Mouse (Mus musculus) forebrain, postnatal 0 days (tissue): ENCODE results near the gene Map1s. TPM values are rescaled to one million over a fixed set of nuclear protein-coding genes. Genes with fewer than 3 reads are reported as not detected.
A peak's percentile ranks its signal among the peaks of the same experiment; 100 is the strongest.

ENCODE experiments used
- ATAC-seq: fragments of 200-750 bp; cut with Nextera tagmentation; 2 replicates; pipeline ENCODE4 v1.8.0; 2017; ENCODE audit warnings: mild to moderate bottlenecking, moderate library complexity
- DNase-seq: peaks from one replicate; pipeline ENCODE4 v3.0.0-alpha.2; 2015
- H3K27ac ChIP-seq: fragments of 300-500 bp; sonication (generic); 2 replicates; pipeline ENCODE4 v1.5.1; 2014; ENCODE audit warnings: low read depth, mild to moderate bottlenecking, antibody characterized with exemption, low read length, moderate library complexity, mixed read lengths
- H3K27me3 ChIP-seq: fragments of 300-500 bp; sonication (generic); 2 replicates; pipeline ENCODE4 v1.6.1; 2014; ENCODE audit warnings: mild to moderate bottlenecking, low read length, mixed read lengths; ENCODE audit not compliant: insufficient read depth
- H3K36me3 ChIP-seq: fragments of 300-500 bp; sonication (generic); 2 replicates; pipeline ENCODE4 v1.6.1; 2014; ENCODE audit warnings: mild to moderate bottlenecking, moderate library complexity; ENCODE audit not compliant: insufficient read depth
- H3K4me1 ChIP-seq: fragments of 300-500 bp; sonication (generic); 2 replicates; pipeline ENCODE4 v1.6.1; 2014; ENCODE audit warnings: antibody characterized with exemption; ENCODE audit not compliant: insufficient read depth
- H3K4me2 ChIP-seq: fragments of 300-500 bp; sonication (generic); 2 replicates; pipeline ENCODE4 v1.6.1; 2014; ENCODE audit warnings: low read depth, mild to moderate bottlenecking, moderate library complexity
- H3K4me3 ChIP-seq: fragments of 300-500 bp; sonication (generic); 2 replicates; pipeline ENCODE4 v1.5.1; 2014; ENCODE audit warnings: low read depth, low read length, mixed read lengths
- H3K9ac ChIP-seq: fragments of 300-500 bp; sonication (generic); 2 replicates; pipeline ENCODE4 v1.6.1; 2014; ENCODE audit warnings: mild to moderate bottlenecking
- H3K9me3 ChIP-seq: fragments of 300-500 bp; sonication (generic); 2 replicates; pipeline ENCODE4 v1.6.1; 2016; ENCODE audit warnings: low read length
- CTCF ChIP-seq: sonication (generic); IDR thresholded peaks from 2 replicates; pipeline ENCODE4 v1.5.1; 2016; ENCODE audit warnings: antibody characterized with exemption, control low read depth, low read depth
- WGBS: fragments of 180-500 bp; shearing (Covaris S2); extraction: QIAGEN DNeasy Blood & Tissue Kit; methylation state at CpG from one replicate; pipeline ENCODE4 v1.1.7; 2014; 5-methylcytosine and 5-hydroxymethylcytosine counted together
- polyA plus RNA-seq: library from polyadenylated mRNA; unstranded; fragments of >200 nt; fragmentation: Nextera tagmentation; extraction: Ambion mirVana; gene quantifications from 2 replicates; pipeline ENCODE4 v1.2.1, GENCODE M21; 2015
- total RNA-seq: library from RNA; depleted of rRNA; stranded (reverse); fragments of >200 nt; gene quantifications from 2 replicates; pipeline ENCODE4 v1.2.3, GENCODE M21; 2014

Map1s gene
- total and polyA plus RNA-seq, 2 experiments from 2014 or later, result 63.9 to 68.1 TPM

- Histone ChIP-seq H3K4me3 (peak overlapping the region; percentile 83), H3K4me2 (peak overlapping the region; percentile 90), H3K9me3 (no peaks in the 10 kb centered on the region), H3K9ac (peak overlapping the region; percentile 84), H3K4me1 (0 out of 2 replicates have a peak, but pooled peaks cover 3% of the 10 kb centered on the region), H3K27ac (peak overlapping the region; percentile 93), H3K36me3 (0 out of 2 replicates have a peak, but pooled peaks cover 3% of the 10 kb centered on the region), H3K27me3 (no peaks in the 10 kb centered on the region)
- no peak for TF ChIP-seq CTCF
- DNase-seq (no peak), ATAC-seq (peak; percentile 40)
- 17% methylated on average over 8 of the region's 8 CpGs for WGBS
Measured at GRCm38 (mm10) chr8:70905463-70905830, 285 bp upstream of the Map1s start.

DNA sequence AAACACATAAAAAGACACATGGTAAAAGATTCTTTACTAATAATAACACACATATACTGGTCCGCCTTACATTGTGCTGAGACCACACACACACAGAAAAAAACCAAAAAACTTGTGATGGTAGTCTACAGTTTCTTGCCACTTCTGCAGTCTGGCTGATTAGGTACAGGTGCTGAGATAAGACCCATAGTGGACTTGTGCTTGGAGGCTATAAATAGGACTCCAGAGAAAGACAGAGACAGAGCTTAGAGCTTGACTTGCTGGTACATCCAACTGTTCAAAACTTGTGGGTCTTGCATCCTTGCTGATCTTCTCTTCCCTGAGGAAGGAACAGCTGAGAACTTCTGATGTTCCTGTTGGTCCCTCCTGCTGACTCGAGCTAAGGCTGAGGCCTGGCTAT is 1.8 kb downstream of the Map1s start:
- Histone ChIP-seq H3K27me3 (no peaks in the 10 kb centered on the region), H3K9ac (no peak overlapping the region)
- WGBS, result 92% methylated on average over 2 of the region's 2 CpGs

DNA sequence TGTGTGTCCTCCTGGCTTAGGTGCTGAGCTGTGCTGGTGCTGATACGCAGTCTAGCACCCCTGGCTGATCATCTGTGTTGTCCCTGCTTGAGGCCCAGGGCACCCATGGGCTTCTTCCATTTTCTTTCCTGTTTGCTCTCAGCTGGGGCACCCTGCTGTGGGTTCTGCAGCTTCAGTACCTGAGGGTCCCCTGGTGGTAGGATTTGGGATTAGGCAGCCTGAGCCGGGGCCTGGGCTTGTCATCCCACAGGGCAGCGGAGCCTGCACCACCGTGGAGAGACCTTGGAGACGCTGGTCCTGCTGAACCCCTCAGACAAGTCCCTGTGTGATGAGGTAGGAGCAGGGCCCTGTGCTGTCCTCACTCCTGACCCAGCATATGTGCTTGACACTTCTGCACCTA is 5.9 kb downstream of the Map1s start:
- no peak for DNase-seq
- Histone ChIP-seq H3K27me3 (no peaks in the 10 kb centered on the region), H3K27ac (no peak overlapping the region), H3K4me1 (0 out of 2 replicates have a peak, but pooled peaks cover 3% of the 10 kb centered on the region), H3K4me3 (no peak overlapping the region), H3K4me2 (no peak overlapping the region), H3K9me3 (no peaks in the 10 kb centered on the region), H3K36me3 (peaks cover 56% of the 10 kb centered on the region), H3K9ac (no peak overlapping the region)
- no peak for ATAC-seq
- TF ChIP-seq CTCF, result peak; percentile 41
- 71% methylated on average over 5 of the region's 5 CpGs for whole genome bisulfite sequencing

More for the DNA sequence above, 1.8 kb downstream of the Map1s start:
- ATAC-seq, result no peak
- H3K4me3 ChIP-seq, result no peak overlapping the region
- no peak for DNase-seq
- H3K9me3 ChIP-seq, result no peaks in the 10 kb centered on the region
- no peak overlapping the region for H3K27ac ChIP-seq
- 0 out of 2 replicates have a peak, but pooled peaks cover 3% of the 10 kb centered on the region for H3K4me1 ChIP-seq
- H3K4me2 ChIP-seq, result no peak overlapping the region
- no peak for TF ChIP-seq CTCF
- peaks cover 17% of the 10 kb centered on the region for H3K36me3 ChIP-seq

GRCm38 (mm10) chr8:70912955-70913354 is 7.2 kb downstream of the Map1s start:
- H3K27me3 ChIP-seq, result no peaks in the 10 kb centered on the region
- H3K4me3 ChIP-seq, result no peak overlapping the region
- no peak overlapping the region for H3K9ac ChIP-seq
- peaks cover 67% of the 10 kb centered on the region for H3K36me3 ChIP-seq
- H3K4me1 ChIP-seq, result no peaks in the 10 kb centered on the region
- DNase-seq (no peak), ATAC-seq (no peak; the same call in 1 of the 2 replicates)
- WGBS, result 94% methylated on average over 30 of the region's 30 CpGs
- H3K27ac ChIP-seq, result no peak overlapping the region
- H3K9me3 ChIP-seq, result no peaks in the 10 kb centered on the region
- H3K4me2 ChIP-seq, result no peak overlapping the region
- no peak for TF ChIP-seq CTCF

GRCm38 (mm10) chr8:70913523-70913922 is 7.8 kb downstream of the Map1s start:
- Histone ChIP-seq H3K4me1 (no peaks in the 10 kb centered on the region), H3K9ac (no peak overlapping the region), H3K36me3 (peaks cover 67% of the 10 kb centered on the region), H3K4me3 (no peak overlapping the region), H3K4me2 (no peak overlapping the region), H3K27ac (no peak overlapping the region), H3K9me3 (no peaks in the 10 kb centered on the region), H3K27me3 (no peaks in the 10 kb centered on the region)
- TF ChIP-seq CTCF, result no peak
- DNase-seq (no peak), ATAC-seq (no peak)
- WGBS, result 93% methylated on average over 26 of the region's 26 CpGs

GRCm38 (mm10) chr8:70914704-70915103 is 9.0 kb downstream of the Map1s start:
- H3K9ac ChIP-seq, result no peak overlapping the region
- peaks cover 64% of the 10 kb centered on the region for H3K36me3 ChIP-seq
- H3K9me3 ChIP-seq, result no peaks in the 10 kb centered on the region
- no peak overlapping the region for H3K4me2 ChIP-seq
- 95% methylated on average over 17 of the region's 17 CpGs for WGBS
- no peak for ATAC-seq
- H3K4me1 ChIP-seq, result no peaks in the 10 kb centered on the region
- H3K4me3 ChIP-seq, result no peak overlapping the region
- H3K27ac ChIP-seq, result no peak overlapping the region
- no peak for TF ChIP-seq CTCF
- DNase-seq, result no peak
- no peaks in the 10 kb centered on the region for H3K27me3 ChIP-seq

DNA sequence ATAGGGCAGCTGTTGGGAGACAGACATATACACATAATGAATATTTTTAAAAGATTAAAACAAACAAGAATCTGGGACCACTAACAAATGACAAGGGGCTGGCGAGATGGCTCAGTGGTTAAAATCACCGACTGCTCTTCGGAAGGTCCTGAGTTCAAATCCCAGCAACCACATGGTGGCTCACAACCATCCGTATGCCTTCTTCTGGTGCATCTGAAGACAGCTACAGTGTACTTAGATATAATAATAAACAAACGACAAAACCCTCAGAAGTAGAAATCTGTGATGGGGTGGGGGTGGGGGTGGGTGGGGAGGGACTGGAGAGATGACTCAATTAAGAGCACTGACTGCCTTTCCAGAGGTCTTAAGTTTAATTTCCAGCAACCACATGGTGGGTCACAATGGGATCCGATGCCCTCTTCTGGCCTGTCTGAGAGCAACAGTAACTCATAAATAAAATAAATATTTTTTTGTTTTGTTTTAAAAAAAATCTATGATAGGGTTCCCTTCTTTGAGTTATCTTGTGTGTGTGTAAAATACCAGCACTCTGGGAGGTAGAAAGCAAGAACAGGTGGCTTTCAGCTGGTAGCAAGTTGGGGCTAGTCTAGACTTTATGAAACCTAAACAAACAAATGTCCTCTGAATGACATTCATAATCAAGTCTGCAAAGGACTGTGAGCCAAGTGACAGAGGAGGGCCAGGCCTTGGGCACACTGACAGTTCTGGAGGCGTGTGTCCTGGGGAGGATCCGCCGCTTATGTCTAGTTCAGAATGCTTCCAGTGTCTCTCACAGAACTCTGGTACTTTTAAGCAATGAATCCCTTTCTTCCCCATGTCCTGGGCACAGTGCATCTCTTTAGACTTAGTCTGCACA is 14.6 kb downstream of the Map1s start:
- H3K27ac ChIP-seq, result no peak overlapping the region
- H3K9ac ChIP-seq, result no peak overlapping the region
- ATAC-seq (no peak), DNase-seq (no peak)
- no peak overlapping the region for H3K4me3 ChIP-seq
- no peaks in the 10 kb centered on the region for H3K4me1 ChIP-seq
- peaks cover 38% of the 10 kb centered on the region for H3K36me3 ChIP-seq
- TF ChIP-seq CTCF, result no peak
- H3K4me2 ChIP-seq, result no peak overlapping the region
- no peaks in the 10 kb centered on the region for H3K27me3 ChIP-seq
- H3K9me3 ChIP-seq, result no peaks in the 10 kb centered on the region
- 91% methylated on average over 9 of the region's 9 CpGs for WGBS
